Mouse (Mus musculus) E14TG2a.4 (cell line): ENCODE measurements at regions not wholly inside any gene's neighbourhood (a gene's known extent, or its start where the extent isn't known, plus 50 kb on each side); places are given as distances from the start of the nearest gene placed in this dataset.

Experiments
- CTCF ChIP-seq: conservative IDR thresholded peaks from 2 replicates; pipeline ENCODE4 v1.5.1; 2014; ENCODE audit warnings: low read length
- NANOG ChIP-seq: IDR thresholded peaks from 2 replicates; pipeline ENCODE4 v1.6.1; 2014; ENCODE audit warnings: borderline replicate concordance, low read length, mixed read lengths
- POU5F1 ChIP-seq: IDR thresholded peaks from 2 replicates; pipeline ENCODE4 v1.6.1; 2014; ENCODE audit warnings: low read length, borderline replicate concordance

DNA sequence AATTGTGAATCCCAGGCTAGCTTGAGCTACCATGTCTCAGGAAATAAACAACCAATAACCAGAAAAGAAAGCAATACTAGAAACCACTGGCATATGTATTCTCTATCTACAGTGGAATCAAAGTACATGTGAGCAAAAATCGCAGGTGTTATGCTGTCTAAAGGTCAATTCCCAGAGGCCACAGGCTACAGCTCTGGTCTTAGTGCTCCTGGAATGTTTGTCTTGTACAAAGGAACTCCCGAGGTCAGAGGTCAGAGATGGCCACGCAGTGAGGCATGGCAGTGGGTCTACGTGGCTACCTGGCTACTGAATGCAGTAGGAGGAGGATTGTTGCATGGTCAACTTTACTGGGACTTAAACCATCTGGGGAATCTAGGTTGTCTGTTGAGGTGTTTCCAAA is 153.1 kb upstream of the Nsun2 start:
- TF ChIP-seq CTCF = no peak
- no peak for TF ChIP-seq POU5F1
- TF ChIP-seq NANOG = no peak
